Mouse (Mus musculus) liver, postnatal 0 days (tissue): Measurements from ENCODE around the gene Tmem131.

ENCODE experiments used
- CTCF ChIP-seq: sonication (generic); IDR thresholded peaks from 2 replicates; pipeline ENCODE4 v1.5.1; 2016; ENCODE audit warnings: antibody characterized with exemption, low read depth
- EP300 ChIP-seq: IDR thresholded peaks from 2 replicates; pipeline ENCODE4 v1.6.1; 2016; ENCODE audit warnings: antibody characterized with exemption, low read depth, mild to moderate bottlenecking

- TF ChIP-seq CTCF (no peak), EP300 (no peak)
Measured at GRCm38 (mm10) chr1:36841806-36842205, 101.7 kb downstream of the Tmem131 start.
